In genomic region chrX:100344433-100344832, GRCm38 (mm10) we compare ENCODE assay signal across 23 mouse cellular contexts.
DNase-seq lines count a peak whose midpoint lies in the region; ATAC-seq and TF ChIP-seq lines count a peak whose summit lies in the region.
"Had no signal": no experiment of that assay in that cellular context is flagged by ENCODE, and none has a peak within 500 bp of the region (broad histone marks: within the 10 kb centered on the region; RNA-seq: fewer than 3 reads in every experiment).

No protein-coding gene starts in this region.

- no peak for TF ChIP-seq POLR2A in CH12.LX (IDR thresholded peaks at IDR 0.05; ENCODE audit: low read depth, low read length)

- in situ Hi-C loops in CH12.LX (cut with MboI; ENCODE audit: low pct_ligation_motif_present, low pct_unique_long_range_greater_than_20kb, low sequenced_read_pairs), result no loop called here

- no peak for DNase-seq in lung, postnatal 4 days
- peak; percentile 29 for DNase-seq in CH12.LX (ENCODE audit: extremely low read depth)
- peak; percentile 46 for DNase-seq in lung, postnatal 25 days (ENCODE audit: low spot score)
- DNase-seq in frontal cortex, adult 2 months (ENCODE audit: extremely low spot score in 1 of 2, low spot score in 1 of 2), result no peak
- DNase-seq in hindbrain, embryonic 11.5 days (ENCODE audit: low spot score), result no peak
- DNase-seq in MN1 (ENCODE audit: low spot score), result no peak
- DNase-seq: adrenal gland, postnatal 14 days; cerebellum, adult 2 months; cerebellum, postnatal 10 days; forebrain, postnatal 0 days; gastrocnemius, adult 2 months; gastrocnemius, postnatal 25 days; heart, adult 18-20 months; heart, postnatal 10 days; heart, postnatal 4 days had no signal

- peak; percentile 65 for ATAC-seq in lung, embryonic 16.5 days (ENCODE audit: low read depth)
- ATAC-seq in hindbrain, embryonic 11.5 days (ENCODE audit: low FRiP score), result no peak
- ATAC-seq: activated CD4-positive, CD25-positive, alpha-beta regulatory T cell, adult 4 months; forebrain, embryonic 13.5 days; forebrain, postnatal 0 days; hindbrain, postnatal 0 days; Patski had no signal

- no peak overlapping the region for H3K4me2 ChIP-seq in lung, embryonic 16.5 days (ENCODE audit: low read depth, low read length)
- H3K4me2 ChIP-seq in CH12.LX (ENCODE audit: insufficient read depth, low read depth, poor library complexity, severe bottlenecking), result no peak overlapping the region
- H3K4me2 ChIP-seq in hindbrain, embryonic 11.5 days (replicated peaks; ENCODE audit: low read depth, low read length), result no peak overlapping the region
- H3K4me2 ChIP-seq: forebrain, embryonic 13.5 days; hindbrain, embryonic 13.5 days had no signal

- no peaks in the 10 kb centered on the region for H3K36me3 ChIP-seq in lung, embryonic 16.5 days (ENCODE audit: control insufficient read depth, insufficient read depth, low read length)
- H3K36me3 ChIP-seq in CH12.LX (replicated peaks in 1 of 2; ENCODE audit: control insufficient read depth in 1 of 2, insufficient read depth in 1 of 2, low read length in 1 of 2), result no peaks in the 10 kb centered on the region
- H3K36me3 ChIP-seq in hindbrain, embryonic 11.5 days (ENCODE audit: control insufficient read depth, insufficient read depth, low read length), result no peaks in the 10 kb centered on the region
- H3K36me3 ChIP-seq: embryonic facial prominence, embryonic 10.5 days; heart, embryonic 10.5 days; hindbrain, embryonic 13.5 days had no signal

- no peaks in the 10 kb centered on the region for H3K79me2 ChIP-seq in CH12.LX (replicated peaks; ENCODE audit: control insufficient read depth, extremely low read depth, insufficient read depth, poor library complexity, severe bottlenecking)

- TF ChIP-seq RAD21 in CH12.LX (IDR thresholded peaks at IDR 0.05; ENCODE audit: low read depth, low read length), result no peak

- dilution Hi-C loops in CH12.LX (cut with MboI; ENCODE audit: extremely low pct_ligation_motif_present, extremely low pct_unique_long_range_greater_than_20kb, low sequenced_read_pairs), result no loop called here

- H3K9ac ChIP-seq in lung, embryonic 16.5 days (ENCODE audit: low read length), result no peak overlapping the region
- H3K9ac ChIP-seq in CH12.LX (ENCODE audit: insufficient read depth, low read depth), result no peak overlapping the region
- H3K9ac ChIP-seq in hindbrain, embryonic 11.5 days (ENCODE audit: low read depth, low read length), result no peak overlapping the region
- H3K9ac ChIP-seq: forebrain, embryonic 13.5 days; forebrain, postnatal 0 days; hindbrain, embryonic 13.5 days had no signal

- no peaks in the 10 kb centered on the region for H3K27me3 ChIP-seq in lung, embryonic 16.5 days (ENCODE audit: control insufficient read depth, insufficient read depth, low read depth, low read length)
- H3K27me3 ChIP-seq in CH12.LX (replicated peaks), result no peaks in the 10 kb centered on the region
- peaks cover 2% of the 10 kb centered on the region; the same call in 1 of the 2 replicates for H3K27me3 ChIP-seq in hindbrain, embryonic 11.5 days (ENCODE audit: control insufficient read depth, insufficient read depth, low read length)
- H3K27me3 ChIP-seq: forebrain, embryonic 13.5 days had no signal

- H3K4me1 ChIP-seq in lung, embryonic 16.5 days (replicated peaks; ENCODE audit: control insufficient read depth, insufficient read depth, low read length), result no peaks in the 10 kb centered on the region
- peaks cover 0 to 5% of the 10 kb centered on the region in 2 experiments; a peak in 1 of 4 replicates for H3K4me1 ChIP-seq in CH12.LX (ENCODE audit: control insufficient read depth in 1 of 2, insufficient read depth in 2 of 2)
- no peaks in the 10 kb centered on the region for H3K4me1 ChIP-seq in hindbrain, embryonic 11.5 days (replicated peaks; ENCODE audit: control insufficient read depth, insufficient read depth, low read length)
- H3K4me1 ChIP-seq: embryonic facial prominence, embryonic 10.5 days; forebrain, embryonic 13.5 days; heart, embryonic 10.5 days; hindbrain, embryonic 13.5 days had no signal

- 66% methylated on average over 2 of the region's 2 CpGs for WGBS in lung, embryonic 16.5 days
- 88% methylated on average over 2 of the region's 2 CpGs for WGBS in hindbrain, embryonic 11.5 days

- TF ChIP-seq EP300 in CH12.LX (IDR thresholded peaks at IDR 0.05; ENCODE audit: low read length), result no peak

- TF ChIP-seq CTCF in CH12.LX (conservative IDR thresholded peaks at IDR 0.05 in 1 of 2, IDR thresholded peaks at IDR 0.05 in 1 of 2; ENCODE audit: low read depth in 2 of 2, low read length in 2 of 2), result no peak

- no peak overlapping the region for H3K27ac ChIP-seq in lung, embryonic 16.5 days (ENCODE audit: low read length)
- no peak overlapping the region for H3K27ac ChIP-seq in CH12.LX (ENCODE audit: insufficient read depth, low read depth)
- no peak overlapping the region for H3K27ac ChIP-seq in hindbrain, embryonic 11.5 days (ENCODE audit: low read depth, low read length)
- H3K27ac ChIP-seq: embryonic facial prominence, embryonic 10.5 days; forebrain, embryonic 13.5 days; gastrocnemius, adult 2 months; heart, embryonic 10.5 days; hindbrain, embryonic 13.5 days; hindbrain, postnatal 0 days had no signal

- H3K4me3 ChIP-seq in lung, embryonic 16.5 days (ENCODE audit: low read length), result no peak overlapping the region
- H3K4me3 ChIP-seq in CH12.LX (replicated peaks in 1 of 3; ENCODE audit: low read depth in 2 of 3, low read length in 2 of 3, poor library complexity in 1 of 3), result no peak overlapping the region
- H3K4me3 ChIP-seq in hindbrain, embryonic 11.5 days (ENCODE audit: low read depth, low read length), result no peak overlapping the region
- H3K4me3 ChIP-seq: embryonic facial prominence, embryonic 10.5 days; forebrain, embryonic 13.5 days; gastrocnemius, adult 2 months; heart, embryonic 10.5 days; hindbrain, embryonic 13.5 days had no signal

- no peaks in the 10 kb centered on the region for H3K9me3 ChIP-seq in lung, embryonic 16.5 days (ENCODE audit: control insufficient read depth, low read length)
- no peaks in the 10 kb centered on the region for H3K9me3 ChIP-seq in CH12.LX (replicated peaks; ENCODE audit: low read length)
- no peaks in the 10 kb centered on the region for H3K9me3 ChIP-seq in hindbrain, embryonic 11.5 days (ENCODE audit: control insufficient read depth, low read length)
- H3K9me3 ChIP-seq: embryonic facial prominence, embryonic 10.5 days; forebrain, embryonic 13.5 days; heart, embryonic 10.5 days; hindbrain, embryonic 13.5 days had no signal

TF ChIP-seq in CH12.LX, 34 proteins besides CTCF, POLR2A, EP300 and RAD21:
- TF ChIP-seq GABPA (IDR thresholded peaks at IDR 0.05; ENCODE audit: insufficient replicate concordance, low read depth, low read length), result no peak
- no peak for TF ChIP-seq MAFK (IDR thresholded peaks at IDR 0.05; ENCODE audit: insufficient replicate concordance, low read length)
- no peak for TF ChIP-seq PAX5 (IDR thresholded peaks at IDR 0.05; ENCODE audit: low read length)
- TF ChIP-seq RCOR1 (conservative IDR thresholded peaks at IDR 0.05; ENCODE audit: low read depth, low read length), result no peak
- TF ChIP-seq IRF4 (IDR thresholded peaks at IDR 0.05; ENCODE audit: low read depth, low read length), result no peak
- TF ChIP-seq MAZ (IDR thresholded peaks at IDR 0.05; ENCODE audit: low read depth, low read length), result no peak
- TF ChIP-seq ZKSCAN1 (IDR thresholded peaks at IDR 0.05; ENCODE audit: borderline replicate concordance, low read depth, low read length), result no peak
- no peak for TF ChIP-seq NRF1 (IDR thresholded peaks at IDR 0.05; ENCODE audit: low read depth, low read length)
- no peak for TF ChIP-seq SIN3A (IDR thresholded peaks at IDR 0.05; ENCODE audit: low read length)

Comparison
In these comparisons a context has a peak if more than half of its experiments do, and no peak if none do; other contexts are left out.
1. DNase-seq: peak in CH12.LX (single experiment) and lung, postnatal 25 days (single experiment); none in lung, postnatal 4 days (0 of 2), frontal cortex, adult 2 months (0 of 2), hindbrain, embryonic 11.5 days (single experiment) and MN1 (single experiment).